Mouse (Mus musculus): ENCODE measurements at regions not wholly inside any gene's neighbourhood (a gene's known extent, or its start where the extent isn't known, plus 50 kb on each side); places are given as distances from the start of the nearest gene placed in this dataset.
A peak's percentile ranks its signal among the peaks of the same experiment; 100 is the strongest.

DNA sequence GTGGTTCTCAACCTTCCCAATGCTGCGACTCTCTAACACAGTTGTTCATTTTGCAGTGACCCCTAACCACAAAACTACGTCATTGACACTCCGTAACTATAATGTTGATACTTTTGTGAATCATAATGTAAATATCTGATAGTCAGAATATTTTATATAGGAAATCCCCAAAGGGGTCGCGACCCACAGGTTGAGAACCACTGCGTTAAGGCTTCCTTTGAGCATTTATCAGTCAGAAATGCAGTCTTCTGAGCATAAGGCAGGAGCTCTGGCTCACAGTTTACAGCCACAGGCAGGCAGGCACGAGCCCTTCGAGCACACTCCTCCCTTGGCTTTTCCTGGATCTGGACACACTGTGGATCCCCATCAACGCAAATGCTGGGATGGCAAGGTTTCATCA is 57.0 kb downstream of the Nxnl2 start:
- WGBS, result 79% methylated on average over 9 of the region's 9 CpGs
- no peaks in the 10 kb centered on the region for H3K36me3 ChIP-seq (replicated peaks)
- H3K9me3 ChIP-seq, result 0 out of 2 replicates have a peak, but pooled peaks cover 5% of the 10 kb centered on the region
- no peak overlapping the region for H3K4me3 ChIP-seq (replicated peaks)
- peaks cover 21% of the 10 kb centered on the region for H3K4me1 ChIP-seq
- H3K27ac ChIP-seq, result no peak overlapping the region
- H3K4me2 ChIP-seq, result no peak overlapping the region
- ATAC-seq (ENCODE audit: low FRiP score), result no peak
- no peaks in the 10 kb centered on the region for H3K27me3 ChIP-seq
- H3K9ac ChIP-seq, result no peak overlapping the region

DNA sequence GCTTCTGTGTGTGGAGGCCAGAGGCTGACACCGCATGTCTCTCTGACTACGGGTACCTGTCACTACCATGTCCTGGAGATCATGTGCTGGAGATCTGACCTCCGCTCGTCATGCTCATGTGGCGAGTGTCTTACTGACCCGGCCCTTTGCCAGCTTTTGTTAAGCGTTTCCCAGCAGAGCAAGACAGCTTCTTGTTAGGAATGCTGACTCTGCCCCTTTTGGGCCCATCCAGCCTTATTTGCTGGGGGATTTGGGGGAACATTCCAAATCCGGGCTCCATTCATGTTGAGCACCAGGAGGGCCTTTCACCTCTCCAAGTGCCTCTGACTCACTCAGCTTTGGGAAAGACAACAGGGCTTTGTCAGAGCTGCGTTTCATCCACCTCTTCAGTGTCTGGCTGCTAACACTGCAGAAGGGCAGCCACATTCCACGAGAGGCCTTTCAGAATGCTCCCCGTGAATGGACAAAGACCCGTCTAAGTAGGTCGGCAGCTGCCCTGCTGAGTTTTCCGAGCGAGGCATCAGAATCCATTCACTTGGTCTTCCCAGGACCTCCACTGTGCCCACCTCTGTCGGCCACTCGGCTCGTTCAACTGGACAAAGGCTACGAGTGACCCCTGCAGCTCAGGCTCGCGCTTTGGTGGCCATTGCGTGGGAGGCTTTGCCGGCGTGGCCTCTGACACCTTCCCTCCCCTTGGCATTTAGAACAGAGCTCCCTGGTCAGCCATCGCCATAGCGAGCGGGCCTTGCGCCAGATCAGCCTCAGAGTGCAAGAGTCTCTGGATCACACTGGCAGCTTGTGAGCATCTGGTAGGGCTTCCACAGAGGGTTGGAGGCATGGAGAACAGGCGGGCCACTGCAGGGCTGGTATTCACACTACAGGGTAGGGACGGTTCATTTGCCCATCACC is 58.3 kb downstream of the Nxnl2 start:
- ATAC-seq (ENCODE audit: low FRiP score), result peak; percentile 76

DNA sequence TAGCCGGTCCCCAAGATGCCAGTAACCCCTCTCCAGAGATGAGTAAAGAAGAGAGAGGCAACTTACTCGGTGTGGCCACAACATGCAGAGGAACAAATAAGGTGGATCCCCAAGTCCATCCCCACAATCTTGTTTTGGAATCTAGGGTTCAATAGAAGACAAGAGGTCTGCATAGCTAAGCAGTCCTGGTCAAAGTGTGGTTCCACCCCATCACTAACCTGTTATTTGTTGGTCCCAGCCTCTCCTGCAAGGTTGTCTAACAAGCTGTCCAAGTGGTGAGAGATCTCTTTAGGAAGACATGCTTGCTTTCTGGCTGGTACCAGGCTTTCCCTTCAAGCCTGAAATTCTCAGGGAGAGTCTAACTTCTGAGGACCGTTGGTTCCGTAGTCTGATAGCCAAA is 59.0 kb downstream of the Nxnl2 start:
- H3K27ac ChIP-seq, result peak overlapping the region; percentile 83
- 63% methylated on average over 4 of the region's 4 CpGs for WGBS

More for the DNA sequence above, 58.3 kb downstream of the Nxnl2 start:
- 10% methylated on average over 30 of the region's 30 CpGs for WGBS
- Histone ChIP-seq H3K4me3 (replicated peaks) (peak overlapping the region; percentile 10; the same call in 1 of the 2 replicates), H3K9ac (no peak overlapping the region), H3K27me3 (no peaks in the 10 kb centered on the region), H3K9me3 (0 out of 2 replicates have a peak, but pooled peaks cover 5% of the 10 kb centered on the region), H3K4me1 (peaks cover 17% of the 10 kb centered on the region), H3K4me2 (peak overlapping the region; percentile 41), H3K27ac (peak overlapping the region; percentile 83), H3K36me3 (replicated peaks) (no peaks in the 10 kb centered on the region)

DNA sequence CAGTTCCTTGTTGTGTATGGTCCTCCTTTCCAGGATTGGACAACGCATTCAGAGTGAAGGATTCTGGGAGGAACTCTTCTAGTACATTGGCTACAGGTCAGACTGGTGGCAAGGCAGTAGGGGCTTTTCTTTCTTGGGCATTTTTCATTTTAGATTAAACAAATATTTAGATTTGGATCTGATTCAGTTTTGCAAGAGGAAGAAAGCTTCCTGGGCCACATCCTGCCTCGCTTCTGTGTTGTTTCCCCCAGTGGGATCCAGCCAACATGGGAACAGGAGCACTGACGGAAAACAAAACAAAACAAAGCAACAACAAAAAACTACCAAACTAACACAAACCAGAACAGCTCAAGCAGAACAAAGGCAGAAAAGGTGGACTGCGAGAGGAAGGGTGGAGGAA is 60.8 kb downstream of the Nxnl2 start:
- Histone ChIP-seq H3K4me1 (peaks cover 17% of the 10 kb centered on the region), H3K36me3 (replicated peaks) (no peaks in the 10 kb centered on the region), H3K27ac (no peak overlapping the region), H3K9ac (no peak overlapping the region), H3K4me3 (replicated peaks) (no peak overlapping the region), H3K27me3 (no peaks in the 10 kb centered on the region), H3K9me3 (no peaks in the 10 kb centered on the region), H3K4me2 (no peak overlapping the region)
- no peak for ATAC-seq (ENCODE audit: low FRiP score)
- WGBS, result 87% methylated on average over 4 of the region's 4 CpGs

More for the DNA sequence above, 59.0 kb downstream of the Nxnl2 start:
- H3K4me3 ChIP-seq (replicated peaks), result no peak overlapping the region
- ATAC-seq (ENCODE audit: low FRiP score), result no peak
- no peak overlapping the region for H3K9ac ChIP-seq
- 0 out of 2 replicates have a peak, but pooled peaks cover 3% of the 10 kb centered on the region for H3K9me3 ChIP-seq
- H3K36me3 ChIP-seq (replicated peaks), result no peaks in the 10 kb centered on the region
- peaks cover 17% of the 10 kb centered on the region for H3K4me1 ChIP-seq
- H3K27me3 ChIP-seq, result no peaks in the 10 kb centered on the region
- peak overlapping the region; percentile 41; the same call in 1 of the 2 replicates for H3K4me2 ChIP-seq

- Histone ChIP-seq H3K4me1 (no peaks in the 10 kb centered on the region), H3K36me3 (replicated peaks) (no peaks in the 10 kb centered on the region), H3K27ac (no peak overlapping the region), H3K27me3 (no peaks in the 10 kb centered on the region), H3K4me3 (replicated peaks) (no peak overlapping the region), H3K9me3 (no peaks in the 10 kb centered on the region), H3K9ac (no peak overlapping the region), H3K4me2 (no peak overlapping the region)
- WGBS, result 92% methylated on average over 3 of the region's 3 CpGs
- no peak for ATAC-seq (ENCODE audit: low FRiP score)
Measured at GRCm38 (mm10) chr13:51247378-51247777, 76.6 kb downstream of the Nxnl2 start.

GRCm38 (mm10) chr13:51253371-51253770 is 82.5 kb downstream of the Nxnl2 start:
- Histone ChIP-seq H3K4me2 (no peak overlapping the region), H3K36me3 (replicated peaks) (no peaks in the 10 kb centered on the region), H3K4me1 (peaks cover under 1% of the 10 kb centered on the region; the same call in 1 of the 2 replicates), H3K4me3 (replicated peaks) (no peak overlapping the region), H3K9ac (no peak overlapping the region), H3K27ac (no peak overlapping the region), H3K9me3 (no peaks in the 10 kb centered on the region), H3K27me3 (no peaks in the 10 kb centered on the region)
- no peak for ATAC-seq (ENCODE audit: low FRiP score)
- 93% methylated on average over 1 of the region's 1 CpGs for WGBS

DNA sequence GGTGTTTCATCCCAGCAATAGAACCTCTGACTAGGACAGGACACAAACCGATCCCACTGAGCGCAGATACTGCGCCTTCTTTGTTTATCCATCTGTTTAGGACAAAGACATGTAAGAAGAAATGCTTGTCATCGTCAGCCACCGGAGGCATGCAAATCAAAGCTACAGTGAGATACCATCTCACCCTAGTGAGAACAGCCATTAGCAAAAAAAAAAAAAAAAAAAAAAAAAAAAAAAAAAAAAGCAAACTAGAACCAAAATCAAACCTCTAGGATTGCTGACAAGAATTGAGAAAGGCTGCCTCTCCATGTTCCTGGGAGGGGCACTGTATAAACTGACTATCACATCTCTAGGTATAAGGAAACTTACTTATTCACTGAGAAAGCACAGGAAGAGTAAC is 84.9 kb downstream of the Nxnl2 start:
- no peak overlapping the region for H3K4me3 ChIP-seq (replicated peaks)
- no peak overlapping the region for H3K9ac ChIP-seq
- no peak overlapping the region for H3K4me2 ChIP-seq
- no peaks in the 10 kb centered on the region for H3K9me3 ChIP-seq
- no peak for ATAC-seq (ENCODE audit: low FRiP score)
- no peak overlapping the region for H3K27ac ChIP-seq
- peaks cover 13% of the 10 kb centered on the region for H3K4me1 ChIP-seq
- no peaks in the 10 kb centered on the region for H3K27me3 ChIP-seq
- H3K36me3 ChIP-seq (replicated peaks), result no peaks in the 10 kb centered on the region
- 94% methylated on average over 5 of the region's 5 CpGs for WGBS

GRCm38 (mm10) chr13:51258752-51259721 is 88.2 kb downstream of the Nxnl2 start:
- no peaks in the 10 kb centered on the region for H3K36me3 ChIP-seq (replicated peaks)
- peak overlapping the region; percentile 43; the same call in 1 of the 2 replicates for H3K27ac ChIP-seq
- 48% methylated on average over 13 of the region's 13 CpGs for WGBS
- H3K9ac ChIP-seq, result no peak overlapping the region
- H3K27me3 ChIP-seq, result no peaks in the 10 kb centered on the region
- H3K4me3 ChIP-seq (replicated peaks), result no peak overlapping the region
- ATAC-seq (ENCODE audit: low FRiP score), result 0 out of 2 replicates have a peak, but pooled peaks have one; percentile 41
- H3K4me1 ChIP-seq, result peaks cover 13% of the 10 kb centered on the region
- no peak overlapping the region for H3K4me2 ChIP-seq
- H3K9me3 ChIP-seq, result no peaks in the 10 kb centered on the region

DNA sequence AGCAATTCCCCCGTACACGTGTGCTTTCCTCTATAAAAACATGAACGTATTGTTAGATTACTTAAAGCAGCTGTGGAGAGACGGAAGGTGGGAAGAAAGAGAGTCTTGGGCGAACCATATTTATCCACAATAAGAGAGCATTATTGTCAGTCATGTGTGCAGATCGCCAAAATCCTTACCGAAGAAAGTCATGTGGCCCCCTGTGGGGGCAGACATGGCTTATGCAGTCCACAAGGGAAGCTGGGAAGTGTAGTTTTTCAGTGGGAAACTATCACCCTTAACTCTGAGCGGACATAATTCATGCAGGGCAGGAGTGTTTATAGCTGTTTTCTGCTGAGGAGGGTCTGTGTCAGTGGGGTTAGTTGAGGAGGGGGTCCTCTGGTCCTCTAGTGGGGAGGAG is 90.8 kb downstream of the Nxnl2 start:
- 76% methylated on average over 8 of the region's 8 CpGs for WGBS
- ATAC-seq (ENCODE audit: low FRiP score), result no peak
- H3K27ac ChIP-seq, result no peak overlapping the region

DNA sequence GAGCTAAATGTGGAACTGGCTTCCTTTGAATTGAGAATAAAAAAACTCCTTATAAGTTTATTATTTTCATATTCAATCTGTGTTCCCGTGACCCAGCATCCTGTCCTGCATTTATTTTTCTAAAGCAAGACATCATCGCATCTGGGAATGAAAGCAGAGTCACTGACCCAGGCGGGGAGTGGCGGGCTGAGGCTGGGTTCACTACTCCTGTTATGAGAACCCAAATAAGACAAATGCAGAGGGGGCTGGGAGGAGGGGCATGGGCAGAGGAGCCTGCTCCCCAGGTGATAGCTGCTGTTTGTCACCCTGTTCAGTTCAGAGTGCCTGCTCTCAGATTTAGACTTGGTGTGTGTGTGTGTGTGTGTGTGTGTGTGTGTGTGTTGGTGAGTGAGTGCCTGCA is 102.0 kb downstream of the Nxnl2 start:
- no peak for ATAC-seq (ENCODE audit: low FRiP score)
- 0 out of 2 replicates have a peak, but pooled peaks cover 4% of the 10 kb centered on the region for H3K9me3 ChIP-seq
- no peaks in the 10 kb centered on the region for H3K36me3 ChIP-seq (replicated peaks)
- no peak overlapping the region for H3K27ac ChIP-seq
- peaks cover 3% of the 10 kb centered on the region; the same call in 1 of the 2 replicates for H3K4me1 ChIP-seq
- H3K4me3 ChIP-seq (replicated peaks), result no peak overlapping the region
- no peak overlapping the region for H3K4me2 ChIP-seq
- 83% methylated on average over 4 of the region's 4 CpGs for WGBS
- H3K9ac ChIP-seq, result no peak overlapping the region
- H3K27me3 ChIP-seq, result no peaks in the 10 kb centered on the region

More for the DNA sequence above, 90.8 kb downstream of the Nxnl2 start:
- Histone ChIP-seq H3K27me3 (no peaks in the 10 kb centered on the region), H3K9ac (no peak overlapping the region), H3K9me3 (no peaks in the 10 kb centered on the region), H3K4me2 (no peak overlapping the region), H3K36me3 (replicated peaks) (no peaks in the 10 kb centered on the region), H3K4me3 (replicated peaks) (no peak overlapping the region), H3K4me1 (peaks cover 13% of the 10 kb centered on the region)

GRCm38 (mm10) chr13:51274639-51275038 is 103.8 kb downstream of the Nxnl2 start:
- Histone ChIP-seq H3K36me3 (replicated peaks) (no peaks in the 10 kb centered on the region), H3K9me3 (0 out of 2 replicates have a peak, but pooled peaks cover 4% of the 10 kb centered on the region), H3K4me2 (no peak overlapping the region), H3K4me3 (replicated peaks) (no peak overlapping the region), H3K9ac (no peak overlapping the region), H3K4me1 (peaks cover 4% of the 10 kb centered on the region), H3K27me3 (no peaks in the 10 kb centered on the region), H3K27ac (no peak overlapping the region)
- no peak for ATAC-seq (ENCODE audit: low FRiP score)
- 73% methylated on average over 5 of the region's 5 CpGs for WGBS

- Histone ChIP-seq H3K4me3 (replicated peaks) (no peak overlapping the region), H3K9ac (no peak overlapping the region), H3K4me1 (peaks cover 13% of the 10 kb centered on the region), H3K4me2 (no peak overlapping the region), H3K27me3 (no peaks in the 10 kb centered on the region), H3K27ac (no peak overlapping the region), H3K9me3 (0 out of 2 replicates have a peak, but pooled peaks cover 4% of the 10 kb centered on the region), H3K36me3 (replicated peaks) (no peaks in the 10 kb centered on the region)
- 89% methylated on average over 7 of the region's 7 CpGs for WGBS
- no peak for ATAC-seq (ENCODE audit: low FRiP score)
Measured at GRCm38 (mm10) chr13:51276601-51277000, 105.8 kb downstream of the Nxnl2 start.

Data from forebrain, embryonic 12.5 days (tissue).